Mouse (Mus musculus) adipocyte (in vitro differentiated cells): ENCODE measurements around the gene Bbox1.

ENCODE experiments used
- DNase-seq: peaks from one replicate; pipeline ENCODE4 v3.0.0-alpha.2; 2016; ENCODE audit warnings: low spot score

Gene Bbox1

DNA sequence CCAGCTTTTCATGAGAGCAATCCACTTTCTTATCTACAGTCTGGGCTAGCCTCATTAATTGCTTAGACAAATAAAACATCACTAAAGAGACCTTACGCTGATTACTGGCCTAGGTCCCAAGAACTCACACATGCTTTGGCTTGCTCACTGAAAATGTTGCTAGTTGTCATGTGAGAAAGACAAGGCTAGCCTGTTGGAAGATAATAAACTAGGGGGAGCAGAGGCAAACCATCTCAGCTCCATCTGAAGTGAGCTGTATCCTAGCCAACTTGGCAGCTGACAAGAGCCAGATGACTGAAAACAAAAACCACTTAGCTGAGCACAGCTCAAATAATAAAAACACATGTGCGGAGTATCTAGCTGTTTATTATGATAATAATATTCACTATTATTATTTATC is 40.2 kb downstream of the Bbox1 start:
- no peak for DNase-seq

DNA sequence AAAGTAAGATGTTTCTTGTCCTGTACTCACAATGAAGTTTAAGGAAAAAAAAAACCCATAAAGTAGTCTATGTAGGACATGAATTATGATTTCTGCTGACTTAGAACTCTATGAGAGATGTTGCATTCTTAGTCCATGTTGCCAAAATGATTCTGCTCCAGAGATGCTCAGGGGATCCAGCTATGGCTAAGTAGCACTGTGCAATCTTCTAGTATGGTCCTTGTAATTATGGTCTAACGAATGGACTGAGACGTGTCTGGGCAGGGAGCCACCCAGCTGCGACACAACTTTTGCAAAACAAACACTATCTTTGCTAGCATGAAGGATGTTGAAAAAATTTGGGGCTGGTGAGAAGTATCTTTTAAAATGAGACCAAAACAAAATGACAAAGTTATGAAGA is 45.1 kb downstream of the Bbox1 start:
- DNase-seq: no peak

DNA sequence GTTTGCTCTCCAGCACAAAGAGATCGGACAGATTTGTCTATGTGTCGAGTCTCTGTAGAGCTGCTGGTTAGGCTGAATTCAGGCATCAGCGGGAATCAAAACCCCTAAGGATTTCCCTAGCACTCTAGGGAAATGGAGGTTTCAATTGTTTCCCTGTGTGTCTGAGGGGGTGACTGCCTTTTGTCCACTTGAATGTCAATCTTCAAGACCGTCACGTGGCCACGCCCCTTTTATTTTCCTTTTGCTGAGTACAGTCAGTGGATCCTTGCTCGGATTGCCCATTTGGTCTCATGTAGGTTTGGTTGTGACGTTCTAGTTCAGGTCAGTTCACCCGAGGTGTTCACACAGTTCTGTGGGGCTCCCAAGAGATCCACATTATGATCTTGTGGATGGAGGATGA is 82.1 kb downstream of the Bbox1 start:
- no peak for DNase-seq

DNA sequence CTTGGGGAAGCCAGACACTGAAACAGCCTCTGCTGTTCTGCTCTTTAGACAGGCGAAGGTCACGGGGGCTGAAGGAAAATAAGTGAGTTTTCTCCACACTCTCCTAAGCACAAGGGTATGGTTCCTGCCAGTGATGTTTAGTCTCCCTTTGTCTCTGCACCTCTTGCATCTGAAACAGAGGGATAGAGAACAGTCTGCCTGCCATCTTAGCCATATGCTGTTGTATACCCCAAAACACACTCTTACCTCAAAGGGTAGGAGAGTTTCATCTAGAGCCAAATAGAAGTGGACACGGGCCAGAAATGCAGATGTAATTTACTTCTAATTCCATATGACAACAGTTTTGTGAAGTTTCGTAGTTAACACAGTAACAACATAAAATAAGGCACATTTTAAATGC is 83.6 kb downstream of the Bbox1 start:
- DNase-seq: no peak

DNA sequence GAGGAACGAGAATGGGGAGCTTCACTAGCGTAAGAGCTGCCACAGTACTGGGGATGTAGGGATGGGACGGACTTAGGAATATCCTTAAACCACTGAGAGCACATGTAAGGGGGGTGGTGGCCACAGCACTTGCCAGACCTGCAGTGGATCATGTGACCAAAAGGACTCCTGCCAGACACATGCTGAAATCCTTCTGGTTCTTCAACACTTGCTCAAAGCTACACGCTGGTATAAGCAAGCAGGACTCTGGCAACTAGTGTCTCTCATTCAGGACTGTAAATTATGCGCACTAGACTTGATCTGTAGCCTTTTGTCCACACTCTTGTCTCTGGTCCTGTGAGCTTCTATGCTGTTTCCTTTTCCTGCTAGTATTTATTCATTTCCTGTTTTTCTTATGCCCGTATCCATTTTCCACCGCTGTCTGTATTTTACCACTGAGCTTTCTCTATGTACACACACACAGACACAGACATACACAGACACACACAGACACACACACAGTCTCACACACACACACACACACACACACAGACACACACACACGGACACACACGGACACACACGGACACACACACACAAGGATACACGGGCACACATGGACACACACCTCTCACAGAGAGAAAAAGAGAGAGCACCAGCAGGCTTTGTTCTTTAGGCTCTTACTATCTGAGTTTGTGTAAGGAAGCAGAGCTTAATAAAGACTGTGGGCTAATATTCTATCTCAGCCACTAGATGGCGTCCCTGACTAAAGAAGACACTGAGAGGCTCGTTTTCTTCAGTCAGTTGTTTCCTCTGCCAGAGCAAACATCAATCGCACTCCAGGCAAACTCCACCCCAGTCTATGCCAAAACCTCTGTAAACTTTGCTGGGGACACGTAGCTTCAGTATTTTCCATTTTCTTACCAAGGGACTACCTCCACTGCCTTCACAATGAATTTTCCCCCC is 84.9 kb downstream of the Bbox1 start:
- peak; percentile 84 for DNase-seq

DNA sequence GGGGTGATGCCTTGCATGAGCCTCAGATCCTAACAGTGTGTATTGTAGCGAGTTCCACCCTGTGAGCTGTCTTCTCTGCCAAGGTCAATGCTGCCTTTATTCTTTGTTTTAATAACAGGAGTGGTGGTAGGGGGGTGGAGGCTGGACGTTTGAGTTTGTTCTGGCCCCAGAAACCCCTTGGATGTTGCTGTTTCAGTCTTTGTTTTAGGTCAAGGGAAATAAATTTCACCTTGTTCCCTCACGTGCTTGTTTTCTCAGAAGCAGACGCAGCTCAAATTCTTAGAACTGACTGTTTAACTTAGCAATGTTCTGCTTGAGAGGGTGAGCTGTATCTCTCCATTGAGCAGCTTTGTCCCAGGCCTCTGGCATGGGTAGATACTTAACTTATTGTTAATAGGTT is 87.9 kb downstream of the Bbox1 start:
- DNase-seq: no peak

DNA sequence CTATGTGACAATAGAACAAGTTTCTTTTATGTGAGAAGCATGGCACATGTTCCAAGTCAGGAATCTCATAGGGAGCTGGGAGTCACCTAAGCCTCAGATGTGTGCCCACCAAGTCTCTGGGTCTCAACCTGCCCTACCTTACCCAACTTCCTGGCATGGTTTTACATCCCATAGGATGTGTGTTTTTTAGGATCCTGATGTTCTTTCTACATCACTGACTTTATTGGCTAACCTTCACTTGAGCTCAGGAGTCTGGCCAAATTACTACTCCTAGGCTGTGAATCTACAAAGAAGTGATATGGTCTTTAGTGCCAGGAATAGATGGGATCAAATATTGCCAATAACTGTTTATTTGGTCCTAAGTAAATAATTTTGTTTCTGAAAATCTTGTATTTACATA is 88.4 kb downstream of the Bbox1 start:
- no peak for DNase-seq

DNA sequence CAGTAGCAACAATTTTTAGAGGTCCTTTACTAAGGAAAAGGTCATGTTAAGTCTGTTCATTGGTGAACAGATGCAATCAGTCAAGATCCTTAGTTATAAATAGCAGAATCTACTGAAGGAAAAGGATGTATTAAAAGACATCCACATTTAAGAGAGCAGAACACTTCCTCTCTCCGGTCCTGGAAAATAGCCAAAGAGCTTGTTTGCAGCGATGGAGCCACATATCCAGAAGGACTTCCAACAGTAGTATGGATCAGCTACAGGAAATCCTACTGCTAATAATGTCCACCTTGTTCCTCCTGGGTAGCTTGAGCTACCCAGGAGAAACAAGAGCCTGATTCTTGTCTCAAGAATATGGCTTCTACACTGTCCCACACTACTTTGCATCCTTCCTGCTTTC is 91.6 kb downstream of the Bbox1 start:
- DNase-seq: no peak

DNA sequence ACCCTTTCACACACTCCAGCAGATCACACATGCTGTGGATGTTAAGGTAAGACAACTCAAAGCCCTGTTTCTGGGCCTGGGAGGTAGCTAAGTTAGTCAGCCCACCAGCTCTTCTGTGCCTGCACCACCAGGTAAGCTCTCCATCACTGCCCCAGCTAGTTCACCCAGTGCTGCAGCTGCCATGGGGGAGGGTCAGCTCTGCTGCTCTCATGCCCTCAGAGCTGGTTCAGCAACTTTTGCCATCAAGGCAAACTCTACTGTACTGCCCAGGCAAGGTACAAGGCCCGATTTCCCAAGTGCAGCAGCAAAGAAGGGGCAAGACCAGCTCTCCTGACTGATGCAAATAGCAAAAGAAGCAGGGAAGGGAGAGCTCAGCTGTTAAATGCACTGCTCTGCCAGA is 93.9 kb downstream of the Bbox1 start:
- DNase-seq: no peak

DNA sequence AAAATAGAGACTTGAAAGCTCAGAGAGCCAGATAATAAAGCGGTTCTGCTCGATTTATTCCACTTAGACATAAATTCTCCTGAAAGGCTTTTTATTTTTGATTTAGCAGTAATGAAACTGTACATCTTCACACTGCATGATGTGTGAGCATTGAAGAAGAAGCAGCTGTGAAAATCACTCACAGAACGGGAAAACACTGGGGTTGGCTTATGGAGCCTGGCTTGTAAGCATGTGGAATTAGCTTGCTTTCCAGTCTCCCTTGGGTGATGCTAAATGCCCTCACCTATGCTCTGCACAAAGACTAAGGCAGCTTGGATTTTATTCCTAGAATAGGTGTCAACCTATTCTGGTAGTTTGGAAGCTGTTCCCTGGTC is 98.7 kb downstream of the Bbox1 start:
- DNase-seq: no peak

DNA sequence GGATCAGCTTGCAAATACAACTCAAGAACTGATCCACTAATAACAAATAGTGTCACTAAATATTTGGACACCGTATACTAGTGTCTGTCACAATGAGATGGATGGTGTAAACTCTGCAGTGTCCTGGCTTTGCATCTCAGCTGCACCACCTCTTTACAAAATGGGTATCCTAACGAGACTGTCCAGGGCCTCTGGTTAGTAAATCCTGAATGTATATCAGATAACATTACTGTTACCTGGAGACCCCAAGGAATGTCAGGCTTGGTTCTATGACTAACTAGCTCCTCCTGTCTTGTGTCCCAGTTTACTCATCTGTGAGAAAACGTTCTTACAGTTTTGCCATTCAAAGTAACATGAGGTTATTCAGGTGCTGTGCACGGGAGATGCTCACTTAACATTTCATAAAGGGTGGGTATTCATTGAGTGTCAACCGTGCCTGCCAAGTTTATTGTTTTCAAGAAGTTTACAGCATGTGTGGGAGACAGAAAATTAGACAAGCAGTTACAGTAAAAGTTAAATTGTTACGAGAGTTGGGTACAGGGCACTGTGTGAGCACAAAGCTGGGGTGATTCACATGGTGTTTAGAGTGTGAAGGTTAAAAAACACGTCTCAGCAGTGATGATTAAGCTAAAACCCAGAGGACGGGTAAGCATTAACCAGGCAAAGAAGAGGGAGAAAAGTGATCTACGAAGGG is 99.2 kb downstream of the Bbox1 start:
- no peak for DNase-seq

DNA sequence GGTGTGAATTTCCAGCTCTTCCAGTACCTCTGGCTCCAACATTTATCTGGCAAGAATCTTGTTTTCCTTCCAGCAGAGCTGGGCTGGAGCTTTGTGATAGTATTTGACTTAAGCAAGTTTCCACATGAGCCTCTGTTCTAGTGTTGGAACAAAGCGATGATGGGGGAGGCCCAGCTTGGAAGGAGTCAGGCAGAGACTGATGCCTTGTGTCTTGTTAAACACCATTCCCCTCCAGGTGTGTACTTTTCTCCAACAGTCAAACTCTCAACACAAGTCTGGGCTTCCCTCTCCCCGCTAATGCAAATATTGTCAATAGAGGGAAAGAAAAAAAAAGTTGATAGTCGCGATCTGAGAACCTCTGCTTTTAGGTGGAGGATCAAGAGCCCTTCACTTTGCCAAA is 100.1 kb downstream of the Bbox1 start:
- DNase-seq: no peak
